Mouse (Mus musculus): ENCODE measurements around the gene Rfk. TPM values are rescaled to one million over a fixed set of nuclear protein-coding genes. Genes with fewer than 3 reads are reported as not detected.

Rfk gene
- polyA plus RNA-seq, 1 experiment: 55.9 TPM

- peak in 1 of 2 experiments; percentile 28 for DNase-seq (ENCODE audit: extremely low spot score in 1 of 2, low spot score in 1 of 2)
These were observed 10.9 kb upstream of the Rfk start for GRCm38 (mm10) chr19:17382807-17383397.

- DNase-seq (ENCODE audit: extremely low spot score in 1 of 2, low spot score in 1 of 2): no peak
These were observed 8.8 kb upstream of the Rfk start for GRCm38 (mm10) chr19:17385022-17385421.

DNA sequence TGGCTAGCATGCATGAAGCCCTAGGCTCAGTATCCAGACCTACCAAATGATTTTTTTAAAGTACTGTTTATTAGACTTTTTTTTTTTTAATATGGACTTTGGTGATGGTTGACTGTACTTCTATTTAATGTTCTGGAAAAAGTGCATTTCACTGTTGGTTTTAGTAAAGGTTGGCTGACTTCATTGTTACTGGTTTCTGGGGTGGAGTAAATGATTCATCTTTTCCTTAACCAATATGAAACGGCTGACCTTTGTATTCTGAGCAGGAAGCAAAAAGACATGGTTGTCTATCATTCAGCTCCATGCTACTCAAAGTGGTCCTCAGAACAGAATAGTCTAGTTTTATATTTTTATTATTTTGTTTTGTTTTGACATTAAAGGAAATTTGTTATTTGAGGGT lies 8.4 kb upstream of the Rfk start:
- DNase-seq (ENCODE audit: extremely low spot score in 1 of 2, low spot score in 1 of 2): no peak

- DNase-seq (ENCODE audit: extremely low spot score in 1 of 2, low spot score in 1 of 2): no peak
These were observed 7.4 kb upstream of the Rfk start for GRCm38 (mm10) chr19:17386424-17386823.

GRCm38 (mm10) chr19:17388404-17388803 lies 5.4 kb upstream of the Rfk start:
- DNase-seq (ENCODE audit: extremely low spot score in 1 of 2, low spot score in 1 of 2): peak in 1 of 2 experiments; percentile 56

DNA sequence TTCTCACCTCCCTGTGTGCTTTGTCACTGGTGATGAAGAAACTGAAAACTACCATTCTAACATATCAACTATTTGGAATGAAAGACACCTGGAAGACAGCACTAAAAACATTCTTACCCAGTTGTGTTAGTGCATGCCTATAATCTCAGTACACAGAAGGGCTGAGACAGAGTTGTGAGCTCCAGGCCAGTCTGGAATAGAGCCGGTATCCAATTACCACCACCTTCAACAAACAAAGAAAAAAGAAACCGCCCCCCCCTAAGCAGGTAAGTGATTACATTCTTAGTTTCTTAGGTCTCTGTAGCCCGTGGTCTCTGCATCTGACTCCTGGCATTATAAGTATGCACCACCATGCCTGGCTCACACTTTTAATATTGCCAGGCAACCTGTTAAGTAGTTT lies 977 bp upstream of the Rfk start:
- no peak for DNase-seq (ENCODE audit: extremely low spot score in 1 of 2, low spot score in 1 of 2)

- DNase-seq (ENCODE audit: extremely low spot score in 1 of 2, low spot score in 1 of 2): no peak
These were observed 3.0 kb downstream of the Rfk start for GRCm38 (mm10) chr19:17396802-17397201.

- DNase-seq (ENCODE audit: extremely low spot score in 1 of 2, low spot score in 1 of 2): no peak
These were observed 4.1 kb downstream of the Rfk start for GRCm38 (mm10) chr19:17397922-17398321.

- DNase-seq (ENCODE audit: extremely low spot score in 1 of 2, low spot score in 1 of 2): no peak
These were observed 6.1 kb downstream of the Rfk start for GRCm38 (mm10) chr19:17399965-17400364.

- DNase-seq (ENCODE audit: extremely low spot score in 1 of 2, low spot score in 1 of 2): no peak
These were observed 6.7 kb downstream of the Rfk start for GRCm38 (mm10) chr19:17400571-17400970.

DNA sequence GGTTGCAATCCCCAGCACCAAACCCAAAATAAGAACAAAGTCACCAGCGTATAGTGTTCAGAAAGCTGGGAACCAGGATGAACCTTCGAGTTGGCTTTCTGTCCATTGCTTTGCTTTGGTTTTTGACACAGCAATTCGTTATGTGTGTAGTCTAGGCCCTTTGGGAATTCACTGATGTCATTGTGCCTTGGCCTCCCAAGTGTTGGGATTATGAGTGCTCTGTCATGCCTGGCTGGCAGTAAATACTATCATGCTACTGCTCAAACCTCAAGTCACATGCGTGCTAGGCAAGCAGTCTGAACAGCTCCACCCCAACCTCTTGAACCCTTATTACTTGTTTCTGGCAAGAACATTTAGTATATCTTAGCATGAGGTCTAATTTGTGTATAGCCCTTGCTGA lies 9.3 kb downstream of the Rfk start:
- no peak for DNase-seq (ENCODE audit: extremely low spot score in 1 of 2, low spot score in 1 of 2)

- no peak for DNase-seq (ENCODE audit: extremely low spot score in 1 of 2, low spot score in 1 of 2)
These were observed 13.0 kb downstream of the Rfk start for GRCm38 (mm10) chr19:17406823-17407222.

GRCm38 (mm10) chr19:17408591-17408990 lies 14.7 kb downstream of the Rfk start:
- DNase-seq (ENCODE audit: extremely low spot score in 1 of 2, low spot score in 1 of 2): no peak

DNA sequence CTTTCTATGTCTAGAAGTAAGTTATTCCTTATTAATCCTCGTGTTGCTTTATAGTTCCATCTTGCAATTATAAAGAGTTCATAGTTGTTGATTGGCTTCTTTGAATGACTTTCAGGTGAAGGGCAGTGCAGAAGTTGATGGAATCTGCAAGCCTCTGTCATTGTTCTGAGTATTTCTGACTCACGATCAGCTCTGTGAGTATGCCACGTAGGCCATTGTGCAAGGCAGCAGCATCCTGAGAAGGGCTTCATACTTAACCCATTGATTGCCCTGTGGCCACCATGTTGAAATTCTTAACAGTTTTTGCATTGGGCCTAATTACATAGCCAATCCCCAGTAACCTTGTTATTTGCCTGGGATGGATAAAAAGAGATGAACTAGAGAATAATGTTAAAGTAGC lies 15.5 kb downstream of the Rfk start:
- DNase-seq (ENCODE audit: extremely low spot score in 1 of 2, low spot score in 1 of 2): no peak

GRCm38 (mm10) chr19:17410465-17411065 lies 16.7 kb downstream of the Rfk start:
- DNase-seq (ENCODE audit: extremely low spot score in 1 of 2, low spot score in 1 of 2): no peak

DNA sequence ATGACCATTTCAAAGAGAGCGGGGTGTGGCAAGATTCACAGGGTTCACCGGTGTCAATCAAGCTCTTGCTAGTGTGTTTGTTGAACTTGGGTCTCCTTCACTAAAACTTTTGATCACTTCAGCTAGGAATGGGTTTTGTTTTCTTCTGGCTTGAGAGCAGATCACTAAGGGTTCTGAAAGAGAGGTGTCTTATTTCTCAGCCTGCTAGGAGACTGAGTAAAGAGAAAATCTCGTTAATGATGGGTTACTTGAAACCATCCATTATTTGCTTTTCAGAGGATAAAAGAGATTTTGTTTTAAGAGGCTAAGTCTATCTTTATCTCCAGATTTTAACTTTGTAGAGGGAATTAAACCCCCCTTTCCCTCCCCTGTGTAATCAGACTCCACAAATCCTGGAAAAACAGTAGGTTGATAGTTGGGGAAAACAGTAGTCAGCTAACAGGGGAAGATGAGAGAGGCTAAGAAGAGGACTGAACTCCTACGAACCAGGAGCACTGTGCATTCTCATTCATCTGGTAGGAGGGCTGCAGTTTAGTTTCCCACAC lies 19.1 kb downstream of the Rfk start:
- DNase-seq (ENCODE audit: extremely low spot score in 1 of 2, low spot score in 1 of 2): no peak

GRCm38 (mm10) chr19:17417855-17418254 lies 24.0 kb downstream of the Rfk start:
- DNase-seq (ENCODE audit: extremely low spot score in 1 of 2, low spot score in 1 of 2): no peak

DNA sequence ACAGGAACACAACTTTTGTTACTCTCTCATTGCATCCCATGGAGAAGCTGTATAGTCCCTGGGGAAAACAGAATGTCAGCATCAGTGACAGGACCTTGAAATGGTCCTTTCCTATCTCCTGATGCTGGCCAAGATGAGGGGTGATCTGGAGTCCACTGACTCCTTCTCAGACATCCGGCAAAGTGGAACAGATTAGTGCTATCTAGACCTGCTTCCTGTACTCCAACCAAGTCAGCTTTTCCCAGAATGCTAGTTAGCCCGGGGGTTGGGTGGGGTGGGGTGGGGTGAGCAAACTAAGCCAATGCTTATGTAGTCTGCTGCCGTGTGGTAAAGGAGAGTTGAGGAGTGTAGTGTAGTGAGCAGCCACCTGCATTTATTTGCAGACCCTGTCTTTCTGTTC lies 29.5 kb downstream of the Rfk start:
- DNase-seq (ENCODE audit: extremely low spot score in 1 of 2, low spot score in 1 of 2): no peak

DNA sequence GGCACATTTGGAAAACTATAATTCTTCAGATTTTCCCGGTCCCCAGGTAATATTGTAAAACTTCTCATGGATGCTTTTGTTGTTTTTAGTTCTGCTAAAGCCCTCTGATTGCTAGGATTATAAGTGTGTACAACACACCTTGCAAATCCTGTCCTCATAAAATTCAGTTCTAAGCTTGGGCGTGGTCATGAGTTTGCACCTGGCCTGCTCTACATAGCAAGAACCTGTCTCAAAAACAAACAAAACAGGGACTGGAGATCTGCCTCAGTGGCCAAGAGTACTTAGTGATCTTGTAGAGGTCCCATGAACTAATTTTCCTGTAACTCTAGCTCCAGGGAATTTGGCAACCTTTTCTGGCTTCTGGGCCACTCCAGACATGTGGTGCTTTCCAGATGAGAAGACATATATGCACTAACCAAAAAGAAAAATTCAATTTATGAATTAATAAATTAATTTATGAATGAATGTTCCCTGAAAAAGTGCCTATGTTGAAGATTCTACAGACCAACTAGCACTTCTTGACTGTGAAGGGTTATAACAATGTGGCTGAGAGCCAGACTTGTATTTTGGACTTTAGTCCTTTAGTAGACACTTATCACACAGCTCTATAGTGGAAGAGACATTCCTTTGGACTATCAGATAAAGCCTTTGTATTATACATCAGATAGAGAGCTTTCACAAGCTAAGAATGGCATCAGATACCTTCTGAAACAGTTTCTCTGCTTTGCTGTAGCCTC lies 34.1 kb downstream of the Rfk start:
- DNase-seq (ENCODE audit: extremely low spot score in 1 of 2, low spot score in 1 of 2): no peak

- no peak for DNase-seq (ENCODE audit: extremely low spot score in 1 of 2, low spot score in 1 of 2)
These were observed 34.7 kb downstream of the Rfk start for GRCm38 (mm10) chr19:17428561-17428914.

DNA sequence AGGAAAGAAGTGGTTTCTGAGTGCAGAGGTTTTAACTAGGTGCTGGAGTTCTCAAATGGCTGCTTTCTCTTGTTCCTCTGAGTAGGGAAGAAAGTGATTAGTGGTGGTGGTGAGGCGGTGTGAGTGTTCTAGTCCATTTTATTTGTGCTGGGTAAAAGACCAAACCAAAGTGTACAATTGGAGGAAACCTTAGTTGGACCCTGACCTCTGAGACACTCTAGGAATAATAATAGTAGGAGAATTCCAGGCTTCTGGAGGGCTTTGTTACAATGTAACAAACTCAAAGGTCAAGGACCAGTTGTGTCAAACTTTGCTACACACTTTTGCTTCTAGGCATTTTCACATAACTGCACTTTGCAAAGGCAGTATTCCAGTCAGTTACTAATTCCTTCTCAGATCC lies 42.8 kb downstream of the Rfk start:
- DNase-seq (ENCODE audit: extremely low spot score in 1 of 2, low spot score in 1 of 2): no peak
